35 mouse cellular contexts compared by ENCODE assay signal in the genomic region with DNA sequence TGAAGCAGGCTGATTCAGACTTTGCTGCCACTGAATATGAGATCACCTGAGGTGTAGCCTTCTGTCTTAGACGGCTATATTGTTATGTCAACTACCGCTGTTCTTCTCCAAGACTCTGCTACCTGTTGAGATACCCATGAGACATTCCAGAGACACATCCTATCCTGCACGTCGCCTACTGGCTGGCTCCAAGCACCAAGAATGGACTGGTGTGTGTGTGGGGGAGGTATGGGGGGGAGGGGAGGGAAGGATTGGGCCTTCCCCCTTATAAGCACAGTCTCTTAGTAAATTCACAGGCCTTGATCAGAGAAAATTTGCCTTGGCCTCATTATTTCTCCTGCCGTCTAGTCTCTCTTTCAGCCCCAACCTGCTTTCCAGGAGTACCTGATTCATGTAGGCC. TPM values are rescaled to one million over a fixed set of nuclear protein-coding genes. Genes with fewer than 3 reads are reported as not detected.
DNase-seq lines count a peak whose midpoint lies in the region; TF ChIP-seq lines count a peak whose summit lies in the region.
"Had no signal": no experiment of that assay in that cellular context is flagged by ENCODE, and none has a peak within 500 bp of the region (broad histone marks: within the 10 kb centered on the region; RNA-seq: fewer than 3 reads in every experiment).

No protein-coding gene starts in this region.

- H3K79me2 ChIP-seq in C2C12 (ENCODE audit: control insufficient read depth, insufficient read depth) = no peaks in the 10 kb centered on the region
- H3K79me2 ChIP-seq in CH12.LX (replicated peaks; ENCODE audit: control insufficient read depth, extremely low read depth, insufficient read depth, poor library complexity, severe bottlenecking) = no peaks in the 10 kb centered on the region

- TF ChIP-seq CTCF in C2C12 (IDR thresholded peaks at IDR 0.05; ENCODE audit: control insufficient read depth, insufficient read depth, insufficient read length) (no peak), CH12.LX (conservative IDR thresholded peaks at IDR 0.05 in 1 of 2, IDR thresholded peaks at IDR 0.05 in 1 of 2; ENCODE audit: low read depth in 2 of 2, low read length in 2 of 2) (no peak)

- in situ Hi-C loops in CH12.LX (cut with MboI; ENCODE audit: low pct_ligation_motif_present, low pct_unique_long_range_greater_than_20kb, low sequenced_read_pairs) = no loop called here

- dilution Hi-C loops in CH12.LX (cut with MboI; ENCODE audit: extremely low pct_ligation_motif_present, extremely low pct_unique_long_range_greater_than_20kb, low sequenced_read_pairs) = no loop called here

- DNase-seq in CH12.LX (ENCODE audit: extremely low read depth) (no peak), ES-CJ7 (ENCODE audit: low read depth, low spot score) (peak; percentile 76), ZHBTc4 (ENCODE audit: low read depth, low spot score) (peak; percentile 73)
- no peak for DNase-seq in cerebellum, postnatal 10 days
- no peak for DNase-seq in embryo, embryonic 10 days (ENCODE audit: low spot score)
- DNase-seq: adrenal gland, postnatal 10 days; adrenal gland, postnatal 36 days; cerebellum, adult 18-20 months; cerebellum, adult 9-10 months; cerebellum, postnatal 25 days; embryo, embryonic 11 days; forebrain, postnatal 0 days; gastrocnemius, adult 2 months; gastrocnemius, postnatal 14 days; heart, adult 11 months; kidney, adult 11 months had no signal

- TF ChIP-seq POLR2A in CH12.LX (IDR thresholded peaks at IDR 0.05; ENCODE audit: low read depth, low read length) = no peak

- no peaks in the 10 kb centered on the region for H3K79me3 ChIP-seq in C2C12 (ENCODE audit: low read depth)

- H3K27me3 ChIP-seq in C2C12 (ENCODE audit: control insufficient read depth, insufficient read depth, insufficient read length) = no peaks in the 10 kb centered on the region
- H3K27me3 ChIP-seq in CH12.LX (replicated peaks) = no peaks in the 10 kb centered on the region
- H3K27me3 ChIP-seq: embryonic facial prominence, embryonic 13.5 days; forebrain, embryonic 13.5 days; hindbrain, embryonic 13.5 days; intestine, embryonic 15.5 days had no signal

- no peak for TF ChIP-seq RAD21 in CH12.LX (IDR thresholded peaks at IDR 0.05; ENCODE audit: low read depth, low read length)

- H3K36me3 ChIP-seq in C2C12 (ENCODE audit: control insufficient read depth, insufficient read depth) = no peaks in the 10 kb centered on the region
- H3K36me3 ChIP-seq in CH12.LX (replicated peaks in 1 of 2; ENCODE audit: control insufficient read depth in 1 of 2, insufficient read depth in 1 of 2, low read length in 1 of 2) = no peaks in the 10 kb centered on the region
- H3K36me3 ChIP-seq: embryonic facial prominence, embryonic 10.5 days; embryonic facial prominence, embryonic 13.5 days; hindbrain, embryonic 13.5 days; intestine, embryonic 15.5 days had no signal

- H3K4me3 ChIP-seq in C2C12 (ENCODE audit: insufficient read depth, poor library complexity, severe bottlenecking) (peak overlapping the region; percentile 2), CH12.LX (replicated peaks in 1 of 3; ENCODE audit: low read depth in 2 of 3, low read length in 2 of 3, poor library complexity in 1 of 3) (no peak overlapping the region)
- H3K4me3 ChIP-seq: embryonic facial prominence, embryonic 10.5 days; embryonic facial prominence, embryonic 13.5 days; erythroblast, embryonic 14.5 days; forebrain, embryonic 13.5 days; gastrocnemius, adult 2 months; hindbrain, embryonic 13.5 days; intestine, embryonic 15.5 days had no signal

- H3K4me2 ChIP-seq in CH12.LX (ENCODE audit: insufficient read depth, low read depth, poor library complexity, severe bottlenecking) = peak overlapping the region; percentile 34
- H3K4me2 ChIP-seq: embryonic facial prominence, embryonic 13.5 days; forebrain, embryonic 13.5 days; heart, embryonic 11.5 days; hindbrain, embryonic 13.5 days; intestine, embryonic 15.5 days had no signal

- no peak overlapping the region for H3ac ChIP-seq in C2C12 (ENCODE audit: control insufficient read depth, insufficient read length, low read depth)

- peak overlapping the region; percentile 72 for H3K27ac ChIP-seq in CH12.LX (ENCODE audit: insufficient read depth, low read depth)
- H3K27ac ChIP-seq: embryonic facial prominence, embryonic 10.5 days; forebrain, embryonic 13.5 days; gastrocnemius, adult 2 months; hindbrain, embryonic 13.5 days; intestine, embryonic 15.5 days had no signal

- no peak overlapping the region for H3K9ac ChIP-seq in CH12.LX (ENCODE audit: insufficient read depth, low read depth)
- H3K9ac ChIP-seq: embryonic facial prominence, embryonic 13.5 days; forebrain, embryonic 13.5 days; forebrain, postnatal 0 days; hindbrain, embryonic 13.5 days; intestine, embryonic 15.5 days had no signal

- H3K4me1 ChIP-seq in CH12.LX (ENCODE audit: control insufficient read depth in 1 of 2, insufficient read depth in 2 of 2) = peaks cover 26 to 54% of the 10 kb centered on the region in 2 experiments
- H3K4me1 ChIP-seq: forebrain, embryonic 13.5 days; hindbrain, embryonic 13.5 days; intestine, embryonic 15.5 days had no signal

- peaks cover 3% of the 10 kb centered on the region for H3K9me3 ChIP-seq in CH12.LX (replicated peaks; ENCODE audit: low read length)
- H3K9me3 ChIP-seq: intestine, embryonic 15.5 days had no signal

- no peak for TF ChIP-seq EP300 in CH12.LX (IDR thresholded peaks at IDR 0.05; ENCODE audit: low read length)

TF ChIP-seq in C2C12, 6 proteins besides CTCF, POLR2A, EP300 and RAD21:
- TF ChIP-seq FOSL1 (IDR thresholded peaks at IDR 0.05; ENCODE audit: insufficient read depth, low read length, poor library complexity, severe bottlenecking) = no peak
- no peak for TF ChIP-seq MYOG (IDR thresholded peaks at IDR 0.05; ENCODE audit: control insufficient read depth, extremely low read depth, insufficient read length)
- TF ChIP-seq MAX (IDR thresholded peaks at IDR 0.05) = no peak
- no peak for TF ChIP-seq USF1 (IDR thresholded peaks at IDR 0.05; ENCODE audit: low read depth)
- no peak for TF ChIP-seq MYOD1 (IDR thresholded peaks at IDR 0.05; ENCODE audit: control insufficient read depth, insufficient read length, low read depth)

TF ChIP-seq in CH12.LX, 34 proteins besides CTCF, POLR2A, EP300 and RAD21:
- TF ChIP-seq BHLHE40 (IDR thresholded peaks at IDR 0.05; ENCODE audit: low read depth, low read length) = no peak
- TF ChIP-seq MXI1 (IDR thresholded peaks at IDR 0.05; ENCODE audit: low read depth, low read length) = no peak
- peak; percentile 64 for TF ChIP-seq CHD2 (IDR thresholded peaks at IDR 0.05; ENCODE audit: low read length)
- no peak for TF ChIP-seq SMC3 (IDR thresholded peaks at IDR 0.05; ENCODE audit: low read depth, low read length)
- TF ChIP-seq IRF4 (IDR thresholded peaks at IDR 0.05; ENCODE audit: low read depth, low read length) = peak; percentile 33; the same call in 1 of the 2 replicates
- TF ChIP-seq USF2 (conservative IDR thresholded peaks at IDR 0.05; ENCODE audit: low read depth, low read length) = no peak
- no peak for TF ChIP-seq JUN (IDR thresholded peaks at IDR 0.05; ENCODE audit: insufficient read depth, low read depth, low read length)
- no peak for TF ChIP-seq HCFC1 (IDR thresholded peaks at IDR 0.05; ENCODE audit: low read depth, low read length)
- no peak for TF ChIP-seq JUND (conservative IDR thresholded peaks at IDR 0.05; ENCODE audit: low read depth, low read length)

RNA-seq across cellular contexts. Expression of a gene that starts 7.1 kb away (rescaled TPM):
- polyA plus RNA-seq in C2C12 (2012; fragmentation: generic; extraction: Trizol) = 66.6 TPM
- total RNA-seq in CH12.LX (2012; rRNA removed) = 120 and 128 TPM in 2 replicates
- 48.3 and 51.8 TPM in 2 replicates for total RNA-seq in CH12.LX (2014; rRNA removed)
- polyA plus RNA-seq in CH12.LX (2012; ENCODE audit: insufficient read length, low read depth) = 140 and 153 TPM in 2 replicates

RNA-seq across cellular contexts. Expression of a gene that starts 12.5 kb away (rescaled TPM):
- not detected for polyA plus RNA-seq in C2C12 (2012; fragmentation: generic; extraction: Trizol)
- not detected in 2 replicates for total RNA-seq in CH12.LX (2012; rRNA removed)
- total RNA-seq in CH12.LX (2014; rRNA removed) = not detected in 2 replicates
- not detected in 2 replicates for polyA plus RNA-seq in CH12.LX (2012; ENCODE audit: insufficient read length, low read depth)
- total RNA-seq: adrenal gland, adult 18-20 months; adrenal gland, postnatal 10 days; adrenal gland, postnatal 36 days; common myeloid progenitor, adult 5-6 weeks; forebrain, postnatal 0 days; gastrocnemius, adult 2 months; gastrocnemius, postnatal 14 days; gastrocnemius, postnatal 4 days; heart, adult 8-10 months; heart, postnatal 25 days; hematopoietic stem cell, adult 5-6 weeks; MEL had no signal
- polyA plus RNA-seq: embryonic facial prominence, embryonic 10.5 days; embryonic facial prominence, embryonic 13.5 days; erythroblast, embryonic 14.5 days; forebrain, embryonic 13.5 days; forebrain, postnatal 0 days; frontal cortex, adult 2 months; heart, embryonic 11.5 days; heart, embryonic 14.5 days; heart, postnatal 0 days; hindbrain, embryonic 13.5 days; hindbrain, embryonic 16.5 days; intestine, embryonic 15.5 days had no signal

RNA-seq across cellular contexts. Expression of a gene that starts 19.8 kb away (rescaled TPM):
- polyA plus RNA-seq in C2C12 (2012; fragmentation: generic; extraction: Trizol) (53.7 TPM), CH12.LX (2012; ENCODE audit: insufficient read length, low read depth) (80.8 and 94.0 TPM in 2 replicates)
- total RNA-seq in CH12.LX (2012; rRNA removed) (67.3 and 80.0 TPM in 2 replicates), CH12.LX (2014; rRNA removed) (79.5 and 83.5 TPM in 2 replicates)

RNA-seq across cellular contexts. Expression of a gene that starts 31.3 kb away (rescaled TPM):
- polyA plus RNA-seq in C2C12 (2012; fragmentation: generic; extraction: Trizol) = 1.7 TPM
- 0.08 and 0.13 TPM in 2 replicates for total RNA-seq in CH12.LX (2012; rRNA removed)
- not detected in 2 replicates for total RNA-seq in CH12.LX (2014; rRNA removed)
- polyA plus RNA-seq in CH12.LX (2012; ENCODE audit: insufficient read length, low read depth) = 0.43 and 0.45 TPM in 2 replicates
- total RNA-seq: common myeloid progenitor, adult 5-6 weeks; hematopoietic stem cell, adult 5-6 weeks; MEL had no signal
- polyA plus RNA-seq: erythroblast, embryonic 14.5 days had no signal

RNA-seq across cellular contexts. Expression of a gene that starts 41.8 kb away (rescaled TPM):
- polyA plus RNA-seq in C2C12 (2012; fragmentation: generic; extraction: Trizol) (164 TPM), CH12.LX (2012; ENCODE audit: insufficient read length, low read depth) (153 and 224 TPM in 2 replicates)
- total RNA-seq in CH12.LX (2012; rRNA removed) (59.3 and 64.9 TPM in 2 replicates), CH12.LX (2014; rRNA removed) (40.5 and 40.7 TPM in 2 replicates)

Comparison
In these comparisons a context has a peak if more than half of its experiments do, and no peak if none do; other contexts are left out.
1. DNase-seq: peak in ES-CJ7 (single experiment) and ZHBTc4 (single experiment); none in CH12.LX (single experiment), cerebellum, postnatal 10 days (0 of 2) and embryo, embryonic 10 days (single experiment).